Mouse (Mus musculus): Measurements from ENCODE around the gene Ybx1. TPM values are rescaled to one million over a fixed set of nuclear protein-coding genes. Genes with fewer than 3 reads are reported as not detected.

Gene Ybx1
- polyA plus RNA-seq, 1 experiment from 2014 or later: 412 TPM

DNA sequence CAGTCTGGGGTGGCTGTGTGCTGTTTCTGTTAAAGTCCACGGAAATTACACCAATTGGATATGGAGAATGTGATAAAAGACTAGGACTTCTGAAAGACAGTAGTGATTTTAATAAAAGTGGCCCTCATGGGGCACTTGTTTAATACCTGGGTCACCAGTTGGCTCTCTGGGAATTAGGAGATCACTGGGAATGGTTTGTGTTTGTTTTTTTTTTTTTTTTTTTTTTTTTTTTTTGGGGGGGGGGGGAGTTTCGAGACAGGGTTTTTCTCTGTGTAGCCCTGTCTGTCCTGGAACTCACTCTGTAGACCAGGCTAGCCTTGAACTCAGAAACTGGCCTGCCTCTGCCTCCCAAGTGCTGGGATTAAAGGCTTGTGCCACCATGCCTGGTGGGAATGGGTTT lies 18.7 kb downstream of the Ybx1 start:
- Histone ChIP-seq H3K4me1 (ENCODE audit: insufficient read depth, low read depth, low read length) (peaks cover 7% of the 10 kb centered on the region), H3K4me3 (ENCODE audit: low read depth, low read length) (no peak overlapping the region), H3K9ac (replicated peaks; ENCODE audit: low read depth) (no peak overlapping the region), H3K9me3 (ENCODE audit: low read length) (no peaks in the 10 kb centered on the region), H3K36me3 (ENCODE audit: insufficient read depth, low read length) (peaks cover 24% of the 10 kb centered on the region; the same call in 1 of the 2 replicates), H3K27me3 (replicated peaks; ENCODE audit: insufficient read depth, low read length) (no peaks in the 10 kb centered on the region), H3K27ac (ENCODE audit: low read length) (peak overlapping the region; percentile 84), H3K4me2 (replicated peaks; ENCODE audit: low read depth, low read length) (no peak overlapping the region)
- DNase-seq (ENCODE audit: low spot score) (no peak), ATAC-seq (no peak; the same call in 1 of the 2 replicates)
- TF ChIP-seq EP300 (IDR thresholded peaks at IDR 0.05) (no peak), CTCF (IDR thresholded peaks at IDR 0.05) (no peak)
- WGBS: 80% methylated on average over 2 of the region's 2 CpGs

- WGBS: 47% methylated on average over 2 of the region's 2 CpGs
- no peak overlapping the region for H3K4me3 ChIP-seq (ENCODE audit: low read depth, low read length)
- H3K27ac ChIP-seq (ENCODE audit: low read length): peak overlapping the region; percentile 88
- DNase-seq (ENCODE audit: low spot score) (peak; percentile 74), ATAC-seq (peak; percentile 85)
- no peaks in the 10 kb centered on the region for H3K27me3 ChIP-seq (replicated peaks; ENCODE audit: insufficient read depth, low read length)
- peaks cover 7% of the 10 kb centered on the region for H3K4me1 ChIP-seq (ENCODE audit: insufficient read depth, low read depth, low read length)
- H3K9ac ChIP-seq (replicated peaks; ENCODE audit: low read depth): no peak overlapping the region
- H3K9me3 ChIP-seq (ENCODE audit: low read length): no peaks in the 10 kb centered on the region
- TF ChIP-seq EP300 (IDR thresholded peaks at IDR 0.05) (peak; percentile 97), CTCF (IDR thresholded peaks at IDR 0.05) (peak; percentile 34)
- no peak overlapping the region for H3K4me2 ChIP-seq (replicated peaks; ENCODE audit: low read depth, low read length)
- peaks cover 24% of the 10 kb centered on the region; the same call in 1 of the 2 replicates for H3K36me3 ChIP-seq (ENCODE audit: insufficient read depth, low read length)
Measured at GRCm38 (mm10) chr4:119275226-119275625, 19.2 kb downstream of the Ybx1 start.

GRCm38 (mm10) chr4:119274627-119275026 lies 19.8 kb downstream of the Ybx1 start:
- H3K9ac ChIP-seq (replicated peaks; ENCODE audit: low read depth): no peak overlapping the region
- no peaks in the 10 kb centered on the region for H3K9me3 ChIP-seq (ENCODE audit: low read length)
- H3K4me3 ChIP-seq (ENCODE audit: low read depth, low read length): no peak overlapping the region
- H3K4me1 ChIP-seq (ENCODE audit: insufficient read depth, low read depth, low read length): peaks cover 7% of the 10 kb centered on the region
- TF ChIP-seq CTCF (IDR thresholded peaks at IDR 0.05): no peak
- TF ChIP-seq EP300 (IDR thresholded peaks at IDR 0.05): peak; percentile 62; the same call in 1 of the 2 replicates
- peak overlapping the region; percentile 88 for H3K27ac ChIP-seq (ENCODE audit: low read length)
- WGBS: 45% methylated on average over 1 of the region's 1 CpGs
- peak; percentile 80 for DNase-seq (ENCODE audit: low spot score)
- peaks cover 24% of the 10 kb centered on the region; the same call in 1 of the 2 replicates for H3K36me3 ChIP-seq (ENCODE audit: insufficient read depth, low read length)
- peak; percentile 92 for ATAC-seq
- no peak overlapping the region for H3K4me2 ChIP-seq (replicated peaks; ENCODE audit: low read depth, low read length)
- no peaks in the 10 kb centered on the region for H3K27me3 ChIP-seq (replicated peaks; ENCODE audit: insufficient read depth, low read length)

DNA sequence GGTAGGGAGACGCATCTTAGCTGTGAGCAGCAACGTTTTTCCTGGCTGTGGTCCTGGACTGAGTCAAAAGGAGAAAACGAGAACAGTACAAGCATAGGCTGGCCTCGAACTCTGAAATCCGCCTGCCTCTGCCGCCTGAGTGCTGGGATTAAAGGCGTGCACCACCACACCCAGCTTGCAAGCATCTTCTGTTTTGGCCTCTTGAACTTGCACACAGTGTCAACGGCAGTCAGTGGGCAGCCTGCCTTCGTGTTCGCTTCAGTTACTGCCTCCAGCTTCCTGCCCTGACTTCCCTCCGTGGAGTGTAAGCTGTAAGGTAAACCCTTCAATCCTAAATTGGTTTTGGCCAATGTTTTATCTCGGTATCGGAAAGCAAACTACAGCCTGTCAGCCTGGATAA lies 27.8 kb downstream of the Ybx1 start:
- no peaks in the 10 kb centered on the region for H3K9me3 ChIP-seq (ENCODE audit: low read length)
- no peak for TF ChIP-seq EP300 (IDR thresholded peaks at IDR 0.05)
- no peak overlapping the region for H3K4me2 ChIP-seq (replicated peaks; ENCODE audit: low read depth, low read length)
- ATAC-seq (no peak), DNase-seq (ENCODE audit: low spot score) (no peak)
- H3K4me3 ChIP-seq (ENCODE audit: low read depth, low read length): no peak overlapping the region
- H3K36me3 ChIP-seq (ENCODE audit: insufficient read depth, low read length): 0 out of 2 replicates have a peak, but pooled peaks cover under 1% of the 10 kb centered on the region
- H3K4me1 ChIP-seq (ENCODE audit: insufficient read depth, low read depth, low read length): no peaks in the 10 kb centered on the region
- H3K9ac ChIP-seq (replicated peaks; ENCODE audit: low read depth): no peak overlapping the region
- WGBS: 62% methylated on average over 13 of the region's 13 CpGs
- H3K27me3 ChIP-seq (replicated peaks; ENCODE audit: insufficient read depth, low read length): no peaks in the 10 kb centered on the region
- no peak overlapping the region for H3K27ac ChIP-seq (ENCODE audit: low read length)

DNA sequence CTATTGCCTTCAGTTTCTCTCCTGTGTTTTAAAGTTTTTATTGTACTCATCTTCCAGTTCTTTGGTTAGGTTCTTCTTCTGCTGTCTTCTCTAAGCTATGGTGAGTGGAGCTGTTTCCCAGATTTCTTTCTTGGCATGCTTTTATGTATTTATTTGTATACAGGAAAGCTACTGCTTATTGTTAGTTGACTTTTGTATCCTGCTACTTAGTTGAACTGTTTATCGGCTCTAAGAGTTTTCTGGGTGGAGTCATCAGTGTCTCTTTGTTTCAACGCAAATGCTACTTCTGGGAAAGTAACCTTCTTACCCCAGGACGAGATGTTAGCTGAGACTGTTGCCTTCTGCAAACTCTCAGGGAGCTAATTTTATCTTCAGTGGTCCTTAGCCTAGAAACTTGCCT lies 30.9 kb downstream of the Ybx1 start:
- DNase-seq (ENCODE audit: low spot score): peak; percentile 64
- peak overlapping the region; percentile 68 for H3K27ac ChIP-seq (ENCODE audit: low read length)
- no peak overlapping the region for H3K4me2 ChIP-seq (replicated peaks; ENCODE audit: low read depth, low read length)
- H3K4me3 ChIP-seq (ENCODE audit: low read depth, low read length): no peak overlapping the region
- no peak overlapping the region for H3K9ac ChIP-seq (replicated peaks; ENCODE audit: low read depth)
- H3K27me3 ChIP-seq (replicated peaks; ENCODE audit: insufficient read depth, low read length): no peaks in the 10 kb centered on the region
- ATAC-seq: peak; percentile 37; the same call in 1 of the 2 replicates
- 34% methylated on average over 3 of the region's 3 CpGs for WGBS
- TF ChIP-seq CTCF (IDR thresholded peaks at IDR 0.05) (no peak), EP300 (IDR thresholded peaks at IDR 0.05) (peak; percentile 92)
- H3K9me3 ChIP-seq (ENCODE audit: low read length): no peaks in the 10 kb centered on the region
- H3K36me3 ChIP-seq (ENCODE audit: insufficient read depth, low read length): no peaks in the 10 kb centered on the region
- H3K4me1 ChIP-seq (ENCODE audit: insufficient read depth, low read depth, low read length): no peaks in the 10 kb centered on the region

DNA sequence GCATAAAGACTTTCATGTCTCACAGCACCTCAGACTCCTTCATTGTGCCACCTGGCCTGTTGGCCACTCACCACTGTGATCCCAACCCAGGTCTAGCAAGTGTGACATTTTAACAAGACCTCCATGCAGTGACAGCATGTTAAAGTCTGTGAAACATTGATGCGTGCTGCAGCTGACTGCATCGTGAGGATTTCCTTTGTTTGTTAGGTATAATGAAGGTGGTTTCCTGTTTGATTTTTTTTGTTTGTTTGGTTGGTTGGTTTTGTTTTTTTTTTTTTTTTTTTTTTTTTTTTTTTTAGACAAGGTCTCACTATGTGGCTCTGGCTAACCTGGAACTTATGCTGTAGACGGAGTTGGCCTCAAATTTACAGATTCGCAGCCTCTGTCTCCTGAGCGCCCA lies 31.9 kb downstream of the Ybx1 start:
- Histone ChIP-seq H3K27me3 (replicated peaks; ENCODE audit: insufficient read depth, low read length) (no peaks in the 10 kb centered on the region), H3K4me2 (replicated peaks; ENCODE audit: low read depth, low read length) (no peak overlapping the region), H3K36me3 (ENCODE audit: insufficient read depth, low read length) (no peaks in the 10 kb centered on the region), H3K9me3 (ENCODE audit: low read length) (no peaks in the 10 kb centered on the region), H3K27ac (ENCODE audit: low read length) (peak overlapping the region; percentile 4; the same call in 1 of the 2 replicates), H3K4me1 (ENCODE audit: insufficient read depth, low read depth, low read length) (no peaks in the 10 kb centered on the region), H3K9ac (replicated peaks; ENCODE audit: low read depth) (no peak overlapping the region), H3K4me3 (ENCODE audit: low read depth, low read length) (no peak overlapping the region)
- ATAC-seq (no peak), DNase-seq (ENCODE audit: low spot score) (no peak)
- 85% methylated on average over 5 of the region's 5 CpGs for WGBS
- TF ChIP-seq EP300 (IDR thresholded peaks at IDR 0.05) (0 out of 2 replicates have a peak, but pooled peaks have one; percentile 25), CTCF (IDR thresholded peaks at IDR 0.05) (no peak)

Data from lung, postnatal 0 days (tissue).